Mouse (Mus musculus): ENCODE results near the gene Gdpd1. TPM values are rescaled to one million over a fixed set of nuclear protein-coding genes. Genes with fewer than 3 reads are reported as not detected.

The Gdpd1 gene
- 6.0 TPM for polyA plus RNA-seq (2015; fragmentation: Illumina TruSeq; extraction: RNeasy Lipid Tissue Mini Kit (QIAGEN cat#74804); ENCODE audit: insufficient read depth, low replicate concordance)

DNA sequence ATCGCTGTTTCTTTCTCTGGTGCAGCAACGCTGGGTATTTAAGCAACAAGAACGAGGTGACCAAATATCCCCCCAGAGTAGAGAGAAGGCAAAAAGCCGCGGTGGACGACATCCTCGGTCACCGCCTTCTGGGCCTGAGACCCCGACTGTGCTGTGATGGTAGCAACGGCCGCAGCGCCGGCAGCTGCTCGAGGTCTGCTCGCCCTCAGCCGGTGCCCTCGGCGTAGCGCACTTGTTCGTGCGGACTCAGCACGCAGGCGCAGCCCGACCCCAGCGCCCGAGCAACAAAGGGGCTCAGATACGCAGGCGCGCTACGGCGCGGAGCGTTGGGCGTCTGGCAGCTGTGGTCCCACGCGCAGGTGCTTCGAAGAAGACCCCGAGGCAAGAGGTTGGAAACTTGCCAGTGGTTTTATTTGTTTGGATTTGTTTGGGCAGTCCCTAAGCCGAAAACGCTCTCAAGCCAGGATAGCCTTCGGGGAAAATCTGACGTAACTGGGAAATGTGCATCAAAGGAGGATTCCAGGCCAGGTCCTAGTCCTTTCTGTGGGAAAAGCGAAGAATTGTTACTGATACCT lies at the start of gene Gdpd1:
Gene Gdpd1 (minus strand): TSS at position 197 of the 575 bp plus-strand sequence.

DNA sequence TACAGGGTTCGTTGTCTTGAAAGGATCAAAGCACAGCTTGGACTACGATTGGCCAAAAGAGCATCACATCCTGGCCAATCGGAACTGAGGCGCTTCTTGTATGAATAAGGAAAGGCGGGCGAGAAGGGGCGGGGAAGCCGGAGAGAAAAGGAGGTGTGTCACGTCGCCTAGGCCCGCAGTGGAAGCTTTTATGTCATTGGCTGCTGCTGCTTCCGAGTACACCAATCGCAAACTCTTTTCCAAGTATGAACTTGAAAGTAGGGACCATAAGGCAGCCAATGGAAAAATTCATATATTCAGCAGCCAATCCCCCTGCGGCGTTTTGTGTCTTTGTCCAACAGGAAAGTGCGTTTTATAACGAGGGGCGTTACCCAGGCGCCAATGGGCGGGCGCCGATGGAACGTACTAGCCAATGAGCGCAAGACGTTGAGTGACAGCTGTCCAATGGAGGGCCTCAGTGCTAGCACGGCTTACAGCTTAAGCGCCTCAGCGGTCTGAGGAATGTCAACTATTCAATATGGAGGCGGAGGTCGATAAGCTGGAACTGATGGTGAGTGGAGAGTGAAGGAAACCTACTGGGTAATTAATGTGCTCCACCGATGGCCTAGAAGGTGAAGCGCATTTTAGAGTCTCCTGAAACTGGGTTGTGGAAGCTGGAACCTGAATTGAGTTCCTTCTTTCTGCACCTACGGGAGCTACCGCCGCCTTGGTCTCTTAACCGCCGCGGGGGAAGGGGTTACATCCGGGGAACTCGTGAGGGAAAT lies 35.1 kb upstream of the Gdpd1 start, which contains the start of gene Ska2:
Gene Ska2 (plus strand): TSS at position 480 of the 764 bp plus-strand sequence.

GRCm38 (mm10) chr11:87108409-87108754 lies 34.5 kb upstream of the Gdpd1 start, which contains the start of gene Prr11:
TSS of gene Prr11 (minus strand) at chr11:87108708.

DNA sequence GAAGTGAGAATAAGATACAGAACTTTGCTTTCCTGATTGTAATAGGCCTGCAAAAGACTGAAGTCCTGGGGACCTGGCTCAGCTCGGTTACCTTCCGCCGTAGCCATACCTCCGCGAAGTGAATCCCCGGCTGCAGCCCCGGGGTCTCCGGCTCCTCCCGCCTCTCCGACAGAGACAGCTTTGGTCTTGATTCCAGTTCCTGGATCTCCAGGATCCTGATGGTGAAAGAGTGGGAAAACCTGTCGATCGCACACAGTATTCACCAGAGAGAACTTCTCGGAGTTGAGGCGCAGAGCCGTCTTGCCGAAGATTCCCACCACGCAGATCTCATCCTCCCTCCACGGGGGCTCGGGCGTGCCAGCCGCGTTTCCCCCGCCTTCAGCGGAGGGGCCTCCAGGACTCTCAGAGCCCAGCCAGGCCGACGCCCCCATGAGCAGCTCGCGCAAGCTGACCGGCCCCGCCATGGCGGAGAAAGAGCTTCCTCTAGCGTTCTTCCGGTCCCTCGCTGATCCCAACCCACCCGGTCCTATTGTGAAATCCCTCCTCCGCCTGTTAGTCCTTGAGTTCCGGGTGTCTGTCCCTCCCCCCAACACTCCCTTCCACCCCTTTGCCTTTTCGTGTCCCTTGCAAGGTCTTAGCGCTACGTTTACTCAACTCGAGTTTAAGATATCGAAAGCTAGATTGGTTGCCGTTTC lies 12.6 kb upstream of the Gdpd1 start, which contains the start of gene Smg8:
Gene Smg8 (minus strand): TSS at position 485 of the 695 bp plus-strand sequence.

GRCm38 (mm10) chr11:86993041-86994037 lies 80.5 kb downstream of the Gdpd1 start, which contains the start of gene Ypel2:
TSS of gene Ypel2 (minus strand) at chr11:86993707.

Other genes with a start within 250 kb of the Gdpd1 start
- 7.8 TPM for gene Ypel2, start 80.4 kb downstream of the Gdpd1 start, polyA plus RNA-seq (2015; fragmentation: Illumina TruSeq; extraction: RNeasy Lipid Tissue Mini Kit (QIAGEN cat#74804); ENCODE audit: insufficient read depth, low replicate concordance)
- 14.4 TPM for gene Smg8, start 12.7 kb upstream of the Gdpd1 start, polyA plus RNA-seq (2015; fragmentation: Illumina TruSeq; extraction: RNeasy Lipid Tissue Mini Kit (QIAGEN cat#74804); ENCODE audit: insufficient read depth, low replicate concordance)
- 6.0 TPM for gene Prr11, start 34.6 kb upstream of the Gdpd1 start, polyA plus RNA-seq (2015; fragmentation: Illumina TruSeq; extraction: RNeasy Lipid Tissue Mini Kit (QIAGEN cat#74804); ENCODE audit: insufficient read depth, low replicate concordance)
- gene Ska2, start 35.2 kb upstream of the Gdpd1 start, polyA plus RNA-seq (2015; fragmentation: Illumina TruSeq; extraction: RNeasy Lipid Tissue Mini Kit (QIAGEN cat#74804); ENCODE audit: insufficient read depth, low replicate concordance), result 26.5 TPM
- gene Trim37, start 53.0 kb upstream of the Gdpd1 start, polyA plus RNA-seq (2015; fragmentation: Illumina TruSeq; extraction: RNeasy Lipid Tissue Mini Kit (QIAGEN cat#74804); ENCODE audit: insufficient read depth, low replicate concordance), result 13.9 TPM

All from spleen, adult 10 weeks (tissue).